Mouse (Mus musculus) liver, embryonic 14.5 days (tissue): ENCODE results near the gene Erfe. TPM values are rescaled to one million over a fixed set of nuclear protein-coding genes. Genes with fewer than 3 reads are reported as not detected.
A peak's percentile ranks its signal among the peaks of the same experiment; 100 is the strongest.

Experiments used
- ATAC-seq: fragments of 200-750 bp; cut with Nextera tagmentation; 2 replicates; pipeline ENCODE4 v1.8.0; 2017; ENCODE audit warnings: moderate number of reproducible peaks, mild to moderate bottlenecking, moderate library complexity; ENCODE audit not compliant: insufficient read depth
- DNase-seq, 3 experiments: peaks; one replicate each; pipeline ENCODE4 v3.0.0-alpha.2; 2012 to 2013; ENCODE audit warnings: low read depth in 3 of 3, low spot score in 3 of 3
- H3K27ac ChIP-seq: fragments of 300-500 bp; sonication (generic); 2 replicates; pipeline ENCODE4 v1.5.1; 2014; ENCODE audit warnings: moderate library complexity, mild to moderate bottlenecking, control low read depth, inconsistent platforms
- H3K27me3 ChIP-seq: fragments of 300-500 bp; sonication (generic); 2 replicates; pipeline ENCODE4 v1.6.1; 2014; ENCODE audit warnings: mild to moderate bottlenecking, low read length, moderate library complexity; ENCODE audit not compliant: control insufficient read depth, insufficient read depth
- H3K36me3 ChIP-seq: fragments of 300-500 bp; sonication (generic); replicated peaks from 2 replicates; pipeline ENCODE4 v1.6.1; 2014; ENCODE audit warnings: low read depth; ENCODE audit not compliant: control insufficient read depth, insufficient read depth
- H3K4me1 ChIP-seq, 2 experiments: fragments of 200-500 bp in 1 of 2; fragments of 300-500 bp in 1 of 2; sonication (generic) in 1 of 2; replicated peaks; 2 replicates each; pipeline ENCODE4 v1.6.1; 2012 to 2014; ENCODE audit warnings: antibody characterized with exemption in 1 of 2, inconsistent platforms in 1 of 2, low read length in 1 of 2; ENCODE audit not compliant: control insufficient read depth in 2 of 2, insufficient read depth in 2 of 2
- H3K4me2 ChIP-seq: fragments of 300-500 bp; sonication (generic); 2 replicates; pipeline ENCODE4 v1.6.1; 2014; ENCODE audit warnings: low read depth, mild to moderate bottlenecking, control low read depth, moderate library complexity
- H3K4me3 ChIP-seq, 2 experiments: fragments of 200-500 bp in 1 of 2; fragments of 300-500 bp in 1 of 2; sonication (generic) in 1 of 2; 2 replicates each; pipeline ENCODE4 v1.5.1; 2012 to 2014; ENCODE audit warnings: low read depth in 2 of 2, low read length in 2 of 2, mild to moderate bottlenecking in 2 of 2, control low read depth in 1 of 2, inconsistent platforms in 1 of 2, moderate library complexity in 1 of 2; ENCODE audit not compliant: insufficient read depth in 1 of 2
- H3K9ac ChIP-seq: fragments of 300-500 bp; sonication (generic); replicated peaks from 2 replicates; pipeline ENCODE4 v1.6.1; 2014; ENCODE audit warnings: mild to moderate bottlenecking, control low read depth, moderate library complexity
- H3K9me3 ChIP-seq: fragments of 300-500 bp; sonication (generic); 2 replicates; pipeline ENCODE4 v1.6.1; 2016; ENCODE audit warnings: low read length, mixed read lengths; ENCODE audit not compliant: control insufficient read depth
- CTCF ChIP-seq: IDR thresholded peaks from 2 replicates; pipeline ENCODE4 v1.5.1; 2016; ENCODE audit warnings: antibody characterized with exemption, low read depth, control low read depth
- EP300 ChIP-seq: IDR thresholded peaks from 2 replicates; pipeline ENCODE4 v1.6.1; 2016; ENCODE audit warnings: antibody characterized with exemption, low read depth
- WGBS: fragments of 180-500 bp; shearing (Covaris S2); extraction: QIAGEN DNeasy Blood & Tissue Kit; methylation state at CpG from one replicate; pipeline ENCODE4 v1.1.7; 2014; ENCODE audit not compliant: insufficient replicate concordance; 5-methylcytosine and 5-hydroxymethylcytosine counted together
- polyA plus RNA-seq, 2 experiments: library from polyadenylated mRNA; depleted of rRNA in 1 of 2; stranded (reverse) in 1 of 2; unstranded in 1 of 2; fragments of >200 nt; fragmentation: Nextera tagmentation in 1 of 2; extraction: Ambion mirVana in 1 of 2; gene quantifications; 2 replicates each; pipeline versions ENCODE4 v1.2.1 to v1.2.3; 2012 to 2014

Gene Erfe
- polyA plus RNA-seq, 2 experiments, result 2.4 to 2.7 TPM

GRCm38 (mm10) chr1:91344921-91345685 lies 21.1 kb upstream of the Erfe start:
- WGBS, result 6% methylated on average over 68 of the region's 68 CpGs
- DNase-seq (no peak), ATAC-seq (no peak)
- H3K9me3 ChIP-seq, result no peaks in the 10 kb centered on the region
- TF ChIP-seq CTCF, result peak; percentile 24; the same call in 1 of the 2 replicates
- no peak for TF ChIP-seq EP300
- H3K4me2 ChIP-seq, result no peak overlapping the region
- H3K4me1 ChIP-seq, result no peaks in the 10 kb centered on the region
- H3K27me3 ChIP-seq, result peaks cover 35% of the 10 kb centered on the region
- H3K9ac ChIP-seq, result no peak overlapping the region
- H3K27ac ChIP-seq, result no peak overlapping the region
- H3K4me3 ChIP-seq, result no peak overlapping the region
- no peaks in the 10 kb centered on the region for H3K36me3 ChIP-seq

- Histone ChIP-seq H3K9ac (no peak overlapping the region), H3K36me3 (no peaks in the 10 kb centered on the region), H3K4me2 (no peak overlapping the region), H3K9me3 (no peaks in the 10 kb centered on the region), H3K27me3 (peaks cover 35% of the 10 kb centered on the region), H3K27ac (no peak overlapping the region), H3K4me1 (no peaks in the 10 kb centered on the region), H3K4me3 (no peak overlapping the region)
- 27% methylated on average over 3 of the region's 3 CpGs for WGBS
- no peak for ATAC-seq
- peak; percentile 95 for TF ChIP-seq CTCF
- TF ChIP-seq EP300, result no peak
- DNase-seq, result peak; percentile 37 to 55 (median 42)
Observed at GRCm38 (mm10) chr1:91346892-91347291, 19.3 kb upstream of the Erfe start.

DNA sequence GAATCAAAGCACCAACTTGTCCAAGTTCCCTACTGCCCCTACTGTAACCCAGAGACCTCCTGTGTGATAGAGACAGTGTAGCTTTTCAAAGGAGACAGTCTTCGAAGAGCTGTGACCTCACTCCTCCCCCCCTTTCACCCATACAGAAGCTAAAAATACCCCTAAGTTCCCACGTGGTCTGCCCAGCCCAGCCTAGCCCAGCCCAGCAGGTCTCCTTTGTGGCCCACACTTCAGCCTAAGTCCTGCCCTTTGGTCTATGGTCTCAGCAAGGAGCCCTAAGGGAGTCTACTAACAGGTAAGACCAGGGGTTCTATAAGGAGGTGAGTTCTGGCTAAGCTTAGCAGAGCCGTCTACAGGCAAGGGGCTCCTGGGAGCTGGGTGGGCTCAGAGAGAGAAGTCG lies 15.4 kb upstream of the Erfe start, which contains the start of gene Klhl30:
TSS of gene Klhl30 (plus strand) at position 176 of the 400 bp plus-strand sequence.
- Histone ChIP-seq H3K36me3 (no peaks in the 10 kb centered on the region), H3K27me3 (peaks cover 10% of the 10 kb centered on the region), H3K27ac (no peak within 1 kb of the TSS), H3K4me2 (no peak within 1 kb of the TSS), H3K9ac (no peak within 1 kb of the TSS), H3K4me3 (no peak within 1 kb of the TSS), H3K9me3 (no peaks in the 10 kb centered on the region), H3K4me1 (no peaks in the 10 kb centered on the region)
- WGBS, result 39% methylated on average over 4 of the region's 4 CpGs
- no peak for ATAC-seq
- no peak for DNase-seq
- TF ChIP-seq EP300, result no peak
- no peak for TF ChIP-seq CTCF

- DNase-seq (no peak), ATAC-seq (no peak)
- Histone ChIP-seq H3K27me3 (peaks cover 5% of the 10 kb centered on the region), H3K4me2 (no peak overlapping the region), H3K36me3 (no peaks in the 10 kb centered on the region), H3K4me1 (no peaks in the 10 kb centered on the region), H3K27ac (no peak overlapping the region), H3K9me3 (no peaks in the 10 kb centered on the region), H3K4me3 (no peak overlapping the region), H3K9ac (no peak overlapping the region)
- 54% methylated on average over 3 of the region's 3 CpGs for WGBS
- TF ChIP-seq CTCF (no peak), EP300 (no peak)
Observed at GRCm38 (mm10) chr1:91351249-91351648, 15.0 kb upstream of the Erfe start.

DNA sequence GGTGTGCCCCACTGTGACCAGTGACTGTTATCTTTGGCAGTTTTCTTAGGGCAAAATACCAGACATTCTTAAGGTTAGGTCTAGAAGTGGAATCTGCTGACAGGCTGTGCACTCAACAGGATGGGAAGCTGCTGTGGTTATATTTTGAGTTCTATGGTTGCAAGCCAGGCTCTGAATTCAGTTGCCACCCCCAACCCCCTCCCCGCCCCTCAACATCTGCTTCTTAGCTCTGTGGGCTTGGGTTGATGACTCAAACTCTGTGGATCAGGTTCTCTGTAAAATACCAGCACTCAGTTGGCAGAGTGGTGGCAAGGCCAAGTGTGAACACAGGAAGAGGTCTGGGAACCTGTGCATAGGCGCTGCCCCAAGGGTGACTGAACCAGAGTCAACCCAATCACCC lies 14.0 kb upstream of the Erfe start:
- ATAC-seq (no peak), DNase-seq (no peak)
- H3K36me3 ChIP-seq, result no peaks in the 10 kb centered on the region
- 62% methylated on average over 2 of the region's 2 CpGs for WGBS
- no peak overlapping the region for H3K4me3 ChIP-seq
- TF ChIP-seq EP300, result no peak
- TF ChIP-seq CTCF, result no peak
- H3K9ac ChIP-seq, result no peak overlapping the region
- no peaks in the 10 kb centered on the region for H3K27me3 ChIP-seq
- no peak overlapping the region for H3K4me2 ChIP-seq
- H3K27ac ChIP-seq, result no peak overlapping the region
- no peaks in the 10 kb centered on the region for H3K9me3 ChIP-seq
- no peaks in the 10 kb centered on the region for H3K4me1 ChIP-seq
